23 mouse cellular contexts compared by ENCODE assay signal in the genomic region with DNA sequence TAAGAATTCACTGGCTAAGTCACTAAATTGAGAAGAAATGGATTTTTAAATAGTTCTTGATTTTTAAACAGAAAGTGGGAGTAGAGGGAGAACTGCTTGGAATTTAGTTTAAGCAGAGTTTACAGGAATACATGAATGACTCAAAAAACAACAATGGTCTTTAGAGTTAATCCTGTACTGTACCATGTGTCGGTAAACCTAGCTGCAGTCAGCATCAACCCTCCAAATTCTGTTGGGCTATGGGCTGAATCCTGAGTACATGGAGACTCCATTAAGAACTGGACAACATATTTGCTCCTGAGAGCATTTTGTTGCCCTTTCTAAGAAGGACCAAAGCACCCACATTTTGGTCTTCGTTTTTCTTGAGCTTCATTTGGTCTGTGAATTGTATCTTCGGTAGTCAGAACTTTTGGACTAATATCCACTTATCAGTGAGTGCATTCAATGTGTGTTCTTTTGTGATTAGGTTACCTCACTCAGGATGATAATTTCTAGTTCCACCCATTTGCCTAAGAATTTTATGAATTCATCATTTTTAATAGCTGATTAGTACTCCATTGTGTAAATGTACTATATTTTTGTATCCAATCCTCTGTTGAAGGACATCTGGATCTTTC.
"Had no signal": no experiment of that assay in that cellular context is flagged by ENCODE, and none has a peak within 500 bp of the region (broad histone marks: within the 10 kb centered on the region; RNA-seq: fewer than 3 reads in every experiment).

No protein-coding gene starts in this region.

- H3K27ac ChIP-seq: kidney, embryonic 15.5 days; limb, embryonic 12.5 days; limb, embryonic 15.5 days; lung, embryonic 15.5 days; midbrain, embryonic 12.5 days; midbrain, embryonic 15.5 days; neural tube, embryonic 12.5 days; neural tube, embryonic 15.5 days; stomach, postnatal 0 days had no signal

- H3K36me3 ChIP-seq: kidney, embryonic 15.5 days; limb, embryonic 12.5 days; limb, embryonic 15.5 days; lung, embryonic 15.5 days; midbrain, embryonic 12.5 days; midbrain, embryonic 15.5 days; neural tube, embryonic 12.5 days; neural tube, embryonic 15.5 days had no signal

- H3K4me2 ChIP-seq: kidney, embryonic 15.5 days; limb, embryonic 12.5 days; limb, embryonic 15.5 days; lung, embryonic 15.5 days; midbrain, embryonic 12.5 days; midbrain, embryonic 15.5 days; neural tube, embryonic 12.5 days; neural tube, embryonic 15.5 days had no signal

- H3K4me1 ChIP-seq: kidney, embryonic 15.5 days; limb, embryonic 12.5 days; limb, embryonic 15.5 days; lung, embryonic 15.5 days; midbrain, embryonic 12.5 days; midbrain, embryonic 15.5 days; neural tube, embryonic 12.5 days; neural tube, embryonic 15.5 days had no signal

- H3K27me3 ChIP-seq: kidney, embryonic 15.5 days; limb, embryonic 12.5 days; limb, embryonic 15.5 days; lung, embryonic 15.5 days; midbrain, embryonic 12.5 days; midbrain, embryonic 15.5 days; neural tube, embryonic 12.5 days; neural tube, embryonic 15.5 days had no signal

- ATAC-seq: midbrain, embryonic 15.5 days had no signal

- H3K4me3 ChIP-seq: kidney, embryonic 15.5 days; limb, embryonic 12.5 days; limb, embryonic 15.5 days; lung, embryonic 15.5 days; midbrain, embryonic 12.5 days; midbrain, embryonic 15.5 days; neural tube, embryonic 12.5 days; neural tube, embryonic 15.5 days had no signal

- H3K9me3 ChIP-seq: kidney, embryonic 15.5 days; limb, embryonic 12.5 days; limb, embryonic 15.5 days; lung, embryonic 15.5 days; midbrain, embryonic 12.5 days; midbrain, embryonic 15.5 days; neural tube, embryonic 12.5 days; neural tube, embryonic 15.5 days had no signal

- DNase-seq: kidney, adult 11 months; kidney, adult 8-10 months; kidney, postnatal 10 days; kidney, postnatal 36 days; left cerebral cortex, postnatal 4 days; lung, adult 18-20 months; lung, postnatal 10 days; lung, postnatal 36 days; right cerebral cortex, adult 18-20 months; right cerebral cortex, postnatal 14 days; right cerebral cortex, postnatal 4 days; thymus, adult 2 months; thymus, postnatal 14 days; thymus, postnatal 4 days had no signal

- H3K9ac ChIP-seq: kidney, embryonic 15.5 days; limb, embryonic 12.5 days; limb, embryonic 15.5 days; lung, embryonic 15.5 days; midbrain, embryonic 12.5 days; midbrain, embryonic 15.5 days; neural tube, embryonic 12.5 days; neural tube, embryonic 15.5 days had no signal
